Mouse (Mus musculus) cerebellum, postnatal 36 days (tissue): ENCODE measurements around the gene Pate4.
A peak's percentile ranks its signal among the peaks of the same experiment; 100 is the strongest.
"Not testable (repeated sequence)": the region's sequence is repeated elsewhere in the genome, so short reads cannot be mapped to it uniquely, and the experiment has no call there.

Source experiments
- DNase-seq, 2 experiments: peaks; one replicate each; pipeline ENCODE4 v3.0.0; 2021 to 2022; ENCODE audit warnings: mixed read lengths in 2 of 2

Pate4 gene

GRCm38 (mm10) chr9:35611841-35612240, at the start of gene Pate4:
Pate4 (minus strand) TSS chr9:35611941.
- DNase-seq = no peak

GRCm38 (mm10) chr9:35648102-35648501, 36.4 kb upstream of the Pate4 start, which contains the start of gene Pate3:
Pate3 (minus strand) TSS chr9:35648202.
- DNase-seq = no peak

- no peak for DNase-seq
Observed at GRCm38 (mm10) chr9:35632981-35633380, 21.2 kb upstream of the Pate4 start.

GRCm38 (mm10) chr9:35616784-35617183, 5.0 kb upstream of the Pate4 start:
- DNase-seq = not testable (repeated sequence)

GRCm38 (mm10) chr9:35614005-35614404, 2.3 kb upstream of the Pate4 start:
- no peak for DNase-seq

GRCm38 (mm10) chr9:35607647-35608405, 3.9 kb downstream of the Pate4 start:
- no peak for DNase-seq

- no peak for DNase-seq
Observed at GRCm38 (mm10) chr9:35592903-35593302, 18.8 kb downstream of the Pate4 start.

- DNase-seq = no peak
Observed at GRCm38 (mm10) chr9:35587674-35588073, 24.1 kb downstream of the Pate4 start.

- no peak for DNase-seq
Observed at GRCm38 (mm10) chr9:35574416-35574815, 37.3 kb downstream of the Pate4 start.

GRCm38 (mm10) chr9:35570663-35571062, 41.1 kb downstream of the Pate4 start:
- no peak for DNase-seq

- DNase-seq = peak; percentile 92 to 93
Observed at GRCm38 (mm10) chr9:35569571-35570534, 41.9 kb downstream of the Pate4 start, which contains the start of the genes Pate2 and Hyls1. Pate2 (plus strand) TSS chr9:35570284. Hyls1 (minus strand) TSS chr9:35570398.

GRCm38 (mm10) chr9:35567995-35568394, 43.7 kb downstream of the Pate4 start:
- no peak for DNase-seq

- no peak for DNase-seq
Observed at GRCm38 (mm10) chr9:35564536-35565240, 47.1 kb downstream of the Pate4 start.

GRCm38 (mm10) chr9:35561583-35561982, 50.2 kb downstream of the Pate4 start:
- DNase-seq = no peak

- no peak for DNase-seq
Observed at GRCm38 (mm10) chr9:35561076-35561475, 50.7 kb downstream of the Pate4 start.

- DNase-seq = peak; percentile 79 to 83
Observed at GRCm38 (mm10) chr9:35559009-35559890, 52.5 kb downstream of the Pate4 start.

- peak; percentile 84 to 86 for DNase-seq
Observed at GRCm38 (mm10) chr9:35558257-35559008, 53.3 kb downstream of the Pate4 start, which contains the start of the genes Ddx25 and Pus3. Ddx25 (minus strand) TSS chr9:35558528. Pus3 (plus strand) TSS chr9:35558595.
